Mouse (Mus musculus): Measurements from ENCODE around the gene Fnip2.

Gene Fnip2

DNA sequence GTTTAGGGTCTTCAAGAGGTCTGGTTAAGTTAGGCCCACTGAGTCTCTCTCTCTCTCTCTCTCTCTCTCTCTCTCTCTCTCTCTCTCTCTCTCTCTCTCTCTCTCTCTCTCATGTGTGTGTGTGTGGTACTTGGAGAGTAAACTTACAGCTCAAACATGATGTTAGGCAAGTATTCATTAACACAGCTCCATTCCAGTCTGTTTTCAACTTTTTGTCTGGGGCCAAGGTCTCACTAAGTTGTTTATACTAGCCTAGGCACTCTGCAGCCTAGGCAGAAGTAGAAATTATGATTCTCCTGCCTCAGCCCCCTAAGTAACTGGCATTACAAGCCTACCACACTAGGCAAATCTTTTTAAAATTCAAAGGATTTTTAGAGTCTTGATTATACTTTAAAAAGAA lies 151.7 kb downstream of the Fnip2 start:
- no peak for DNase-seq (ENCODE audit: low spot score in 2 of 2)

DNA sequence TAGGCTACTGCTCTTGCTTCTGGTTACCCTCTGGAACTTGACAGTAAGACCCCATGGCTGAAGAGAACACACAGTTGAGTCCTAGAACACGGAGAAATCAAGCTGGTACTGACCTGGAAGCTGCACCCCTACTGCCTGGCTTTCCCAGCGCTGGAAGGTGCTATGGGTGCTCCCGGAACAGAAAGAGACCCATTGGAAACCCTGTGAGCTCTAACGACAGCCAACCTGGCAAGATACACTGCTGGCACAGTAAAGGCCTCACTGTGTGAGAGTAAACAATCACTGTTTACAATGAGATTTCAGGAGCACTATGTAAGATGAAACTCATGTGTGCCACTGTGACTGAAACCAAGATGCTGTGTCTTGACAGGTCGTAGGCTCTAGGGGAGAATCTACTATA lies 152.5 kb downstream of the Fnip2 start:
- DNase-seq (ENCODE audit: low spot score in 2 of 2) = no peak

- no peak for DNase-seq (ENCODE audit: low spot score in 2 of 2)
Observed at GRCm38 (mm10) chr3:79413492-79413891, 154.1 kb downstream of the Fnip2 start.

DNA sequence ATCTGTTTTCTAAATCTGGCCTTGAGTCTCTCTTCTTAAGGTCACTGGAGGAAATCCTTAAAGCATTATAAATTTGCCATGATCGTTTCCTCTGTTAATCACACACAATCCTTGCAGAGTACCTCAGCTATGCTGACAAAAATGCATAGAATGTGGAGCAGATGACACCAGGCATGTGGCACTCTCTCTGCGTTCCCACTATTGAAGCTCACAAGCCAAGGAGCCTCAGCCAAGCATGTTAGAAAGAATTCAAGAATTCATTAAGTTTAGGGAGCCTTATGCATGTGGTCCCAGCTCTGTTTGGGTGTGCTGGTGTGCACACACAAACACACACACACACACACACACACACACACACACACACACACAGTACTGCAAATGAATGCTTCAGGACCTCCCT lies 155.9 kb downstream of the Fnip2 start:
- DNase-seq (ENCODE audit: low spot score in 2 of 2) = no peak

DNA sequence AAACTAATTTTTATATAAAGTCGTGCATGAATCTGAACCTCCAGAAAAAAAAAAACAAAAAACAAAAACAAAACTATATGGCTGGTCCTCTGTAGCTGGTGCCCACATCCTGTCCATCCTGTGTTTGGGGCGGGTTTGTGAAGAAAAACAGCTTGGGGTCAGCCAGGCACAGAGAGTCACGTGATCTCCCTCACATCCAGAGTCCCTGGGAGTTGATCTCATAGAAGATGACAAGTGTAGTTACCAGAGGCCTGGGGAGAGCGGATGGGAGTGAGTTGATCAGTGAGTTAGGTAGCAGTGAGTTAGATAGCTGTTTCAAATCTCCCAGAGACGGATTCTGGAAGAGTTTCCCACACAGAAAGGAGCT lies 157.0 kb downstream of the Fnip2 start:
- DNase-seq (ENCODE audit: low spot score in 2 of 2) = no peak

GRCm38 (mm10) chr3:79409927-79410628 lies 157.5 kb downstream of the Fnip2 start:
- DNase-seq (ENCODE audit: low spot score in 2 of 2) = no peak

- no peak for DNase-seq (ENCODE audit: low spot score in 2 of 2)
Observed at GRCm38 (mm10) chr3:79408546-79408945, 159.1 kb downstream of the Fnip2 start.

All from cerebellum, postnatal 4 days (tissue).